Mouse (Mus musculus) ovary, adult 18-20 months (tissue): ENCODE measurements at regions not wholly inside any gene's neighbourhood (a gene's known extent, or its start where the extent isn't known, plus 50 kb on each side); places are given as distances from the start of the nearest gene placed in this dataset.

Experiments
- DNase-seq: peaks from one replicate; pipeline ENCODE4 v3.0.0; 2022; ENCODE audit warnings: low spot score, mixed read lengths

DNA sequence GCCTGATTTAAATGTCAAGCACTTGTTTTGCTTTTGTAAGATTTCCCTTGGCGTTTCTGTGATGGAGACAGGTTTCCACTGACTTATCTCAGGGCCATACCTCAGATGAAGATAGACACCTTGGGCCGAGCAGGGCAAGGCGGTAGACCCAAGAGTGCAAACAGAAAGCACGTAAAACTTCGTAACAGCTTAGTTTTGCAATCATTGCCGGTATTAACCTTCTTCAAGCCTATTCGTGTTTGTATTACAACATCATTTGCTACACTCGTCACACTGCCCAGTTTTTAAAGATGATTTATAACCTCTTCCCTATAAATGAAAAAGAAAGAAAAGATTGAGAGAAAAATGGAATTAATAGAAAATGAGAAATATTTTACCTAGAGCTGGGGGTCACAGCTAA is 56.6 kb upstream of the Ank start:
- no peak for DNase-seq

DNA sequence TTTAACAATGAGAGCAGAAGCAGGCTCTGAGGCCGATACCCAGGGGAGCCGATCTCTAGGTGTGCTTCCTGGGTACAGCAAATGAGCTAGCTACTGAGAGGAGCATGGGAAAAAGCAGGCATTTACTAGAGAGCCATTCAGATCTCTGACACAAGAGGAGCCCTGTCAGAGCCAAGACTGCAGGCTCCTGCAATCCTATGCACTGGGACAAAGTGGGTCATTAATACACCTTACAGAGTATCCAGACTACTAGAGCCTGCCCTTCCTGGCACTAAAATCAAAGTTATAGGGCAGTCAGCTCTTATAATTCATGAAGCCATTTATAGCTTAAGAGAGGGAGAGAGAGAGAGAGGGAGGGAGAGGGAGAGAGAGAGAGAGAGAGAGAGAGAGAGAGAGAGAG is 54.2 kb upstream of the Ank start:
- no peak for DNase-seq

DNA sequence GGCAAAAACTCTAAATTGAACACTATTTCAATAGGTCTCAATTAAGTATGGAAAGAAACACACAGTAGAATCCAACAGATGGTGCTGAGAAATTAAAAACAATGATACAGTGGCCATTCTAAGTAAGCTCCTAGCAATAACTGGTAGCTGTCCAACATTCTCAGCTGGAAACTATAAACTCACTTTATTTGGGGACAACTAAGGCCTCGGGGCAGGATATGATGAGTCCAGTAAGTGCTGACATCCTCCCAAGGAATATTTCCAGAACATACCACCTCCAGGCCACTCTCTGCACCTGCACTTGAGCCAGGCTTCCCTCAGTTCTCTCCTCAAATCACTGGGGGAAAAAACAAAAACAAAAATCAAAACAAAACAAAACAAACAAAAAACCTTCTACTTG is 53.7 kb upstream of the Ank start:
- DNase-seq = no peak

DNA sequence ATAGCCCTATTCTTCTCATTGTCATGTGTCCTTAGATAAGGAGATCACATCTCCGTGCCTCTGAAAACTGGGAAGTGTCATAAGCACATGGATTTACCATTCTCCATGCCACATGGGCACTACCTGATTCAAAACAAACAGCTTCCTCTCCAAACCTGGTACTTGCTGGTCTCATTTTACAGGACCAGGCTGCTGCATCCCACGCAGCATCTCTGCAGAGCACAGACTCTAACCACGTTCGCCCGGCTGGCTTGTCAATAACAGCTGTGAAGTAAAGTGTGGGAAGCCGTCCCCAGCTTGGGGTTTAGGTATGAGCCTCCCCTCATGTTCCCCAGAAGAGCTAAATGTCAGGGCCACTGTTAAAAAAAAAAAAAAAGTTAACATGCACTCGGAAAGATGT is 53.0 kb upstream of the Ank start:
- no peak for DNase-seq

DNA sequence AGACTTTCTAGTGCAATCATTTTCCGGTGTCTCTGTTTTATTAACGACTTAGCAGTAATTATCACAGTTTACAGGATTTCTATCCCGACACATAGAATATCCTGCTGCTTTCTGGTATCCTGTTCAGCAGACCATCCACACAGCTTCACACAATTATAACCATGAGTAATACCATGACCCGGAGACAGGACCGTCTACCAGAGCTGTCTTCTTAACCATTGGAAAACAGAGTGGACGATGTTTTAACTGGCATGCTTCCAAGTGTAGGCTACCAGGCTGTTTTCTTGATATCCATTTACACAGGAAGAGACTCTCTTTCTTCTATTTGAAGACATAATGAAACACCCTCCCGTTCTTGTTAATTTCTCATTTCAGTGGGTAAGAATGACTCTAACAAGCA is 51.7 kb upstream of the Ank start:
- no peak for DNase-seq
